Mouse (Mus musculus) hindbrain, embryonic 15.5 days (tissue): ENCODE data around the gene Cep41. TPM values are rescaled to one million over a fixed set of nuclear protein-coding genes. Genes with fewer than 3 reads are reported as not detected.

Experiments
- ATAC-seq: fragments of 200-750 bp; cut with Nextera tagmentation; 2 replicates; pipeline ENCODE4 v1.8.0; 2017; ENCODE audit warnings: low read depth, moderate number of reproducible peaks, moderate TSS enrichment; ENCODE audit not compliant: low FRiP score
- H3K27ac ChIP-seq: fragments of 300-500 bp; sonication (generic); replicated peaks from 2 replicates; pipeline ENCODE4 v1.5.1; 2015; ENCODE audit warnings: mild to moderate bottlenecking, inconsistent platforms
- H3K27me3 ChIP-seq: fragments of 300-500 bp; sonication (generic); 2 replicates; pipeline ENCODE4 v1.6.1; 2015; ENCODE audit warnings: control low read depth, inconsistent platforms
- H3K36me3 ChIP-seq: fragments of 300-500 bp; sonication (generic); 2 replicates; pipeline ENCODE4 v1.6.1; 2015; ENCODE audit warnings: control low read depth, inconsistent platforms
- H3K4me1 ChIP-seq: fragments of 300-500 bp; sonication (generic); replicated peaks from 2 replicates; pipeline ENCODE4 v1.6.1; 2015; ENCODE audit warnings: control low read depth, inconsistent platforms
- H3K4me2 ChIP-seq: fragments of 300-500 bp; sonication (generic); 2 replicates; pipeline ENCODE4 v1.6.1; 2015; ENCODE audit warnings: moderate library complexity, mild to moderate bottlenecking, inconsistent platforms
- H3K4me3 ChIP-seq: fragments of 300-500 bp; sonication (generic); 2 replicates; pipeline ENCODE4 v1.5.1; 2015; ENCODE audit warnings: mild to moderate bottlenecking, inconsistent platforms
- H3K9ac ChIP-seq: fragments of 300-500 bp; sonication (generic); 2 replicates; pipeline ENCODE4 v1.6.1; 2015; ENCODE audit warnings: inconsistent platforms
- H3K9me3 ChIP-seq: fragments of 300-500 bp; sonication (generic); 2 replicates; pipeline ENCODE4 v1.6.1; 2016; ENCODE audit warnings: control low read depth, inconsistent platforms
- WGBS: fragments of 180-500 bp; shearing (Covaris S2); methylation state at CpG from one replicate; pipeline ENCODE4 v1.1.7; 2015; 5-methylcytosine and 5-hydroxymethylcytosine counted together
- polyA plus RNA-seq: library from polyadenylated mRNA; unstranded; fragments of >200 nt; fragmentation: Nextera tagmentation; extraction: Ambion mirVana; gene quantifications from 2 replicates; pipeline ENCODE4 v1.2.1, GENCODE M21; 2015

Gene Cep41
- 11.7 and 12.7 TPM in 2 replicates for polyA plus RNA-seq

- peak within 1 kb of the TSS; percentile 60 for H3K4me2 ChIP-seq
- H3K27me3 ChIP-seq = no peaks in the 10 kb centered on the region
- peaks cover 16% of the 10 kb centered on the region for H3K4me1 ChIP-seq
- WGBS = under 1% methylated on average over 52 of the region's 52 CpGs
- ATAC-seq = peak; percentile 99
- peak within 1 kb of the TSS; percentile 48 for H3K4me3 ChIP-seq
- H3K9ac ChIP-seq = peak within 1 kb of the TSS; percentile 64
- H3K9me3 ChIP-seq = no peaks in the 10 kb centered on the region
- peak within 1 kb of the TSS; percentile 93 for H3K27ac ChIP-seq
- H3K36me3 ChIP-seq = no peaks in the 10 kb centered on the region
Observed at GRCm38 (mm10) chr6:30693350-30693991, at the start of gene Cep41. Cep41 (minus strand) TSS chr6:30693749.

- no peak for ATAC-seq
- Histone ChIP-seq H3K27me3 (no peaks in the 10 kb centered on the region), H3K4me3 (peak overlapping the region; percentile 59), H3K9me3 (peaks cover 15% of the 10 kb centered on the region; the same call in 1 of the 2 replicates), H3K36me3 (peaks cover 20% of the 10 kb centered on the region), H3K4me1 (peaks cover 8% of the 10 kb centered on the region), H3K4me2 (peak overlapping the region; percentile 53), H3K9ac (peak overlapping the region; percentile 71), H3K27ac (peak overlapping the region; percentile 40; the same call in 1 of the 2 replicates)
- 54% methylated on average over 10 of the region's 10 CpGs for WGBS
Observed at GRCm38 (mm10) chr6:30739177-30739747, 45.7 kb upstream of the Cep41 start.

- peak overlapping the region; percentile 59 for H3K4me3 ChIP-seq
- H3K36me3 ChIP-seq = peaks cover 14% of the 10 kb centered on the region
- H3K4me2 ChIP-seq = peak overlapping the region; percentile 53
- H3K4me1 ChIP-seq = peaks cover 8% of the 10 kb centered on the region
- ATAC-seq = no peak
- H3K27me3 ChIP-seq = no peaks in the 10 kb centered on the region
- peak overlapping the region; percentile 89 for H3K27ac ChIP-seq
- peak overlapping the region; percentile 71 for H3K9ac ChIP-seq
- WGBS = 48% methylated on average over 20 of the region's 20 CpGs
- peaks cover 15% of the 10 kb centered on the region; the same call in 1 of the 2 replicates for H3K9me3 ChIP-seq
Observed at GRCm38 (mm10) chr6:30738464-30739006, 45.0 kb upstream of the Cep41 start.

- peak; percentile 86 for ATAC-seq
- H3K4me3 ChIP-seq = peak overlapping the region; percentile 59
- H3K4me1 ChIP-seq = peaks cover 12% of the 10 kb centered on the region
- peaks cover 15% of the 10 kb centered on the region; the same call in 1 of the 2 replicates for H3K9me3 ChIP-seq
- peaks cover 7% of the 10 kb centered on the region for H3K36me3 ChIP-seq
- H3K9ac ChIP-seq = peak overlapping the region; percentile 71
- H3K27me3 ChIP-seq = no peaks in the 10 kb centered on the region
- H3K27ac ChIP-seq = peak overlapping the region; percentile 89
- peak overlapping the region; percentile 53 for H3K4me2 ChIP-seq
- WGBS = 48% methylated on average over 59 of the region's 66 CpGs
Observed at GRCm38 (mm10) chr6:30737548-30738463, 44.3 kb upstream of the Cep41 start.

GRCm38 (mm10) chr6:30736864-30737547 lies 43.5 kb upstream of the Cep41 start:
- peak overlapping the region; percentile 71 for H3K9ac ChIP-seq
- peak overlapping the region; percentile 89 for H3K27ac ChIP-seq
- 45% methylated on average over 29 of the region's 29 CpGs for WGBS
- H3K4me1 ChIP-seq = peaks cover 12% of the 10 kb centered on the region
- ATAC-seq = peak; percentile 83
- H3K4me3 ChIP-seq = peak overlapping the region; percentile 59
- H3K4me2 ChIP-seq = peak overlapping the region; percentile 53
- H3K27me3 ChIP-seq = no peaks in the 10 kb centered on the region
- no peaks in the 10 kb centered on the region for H3K36me3 ChIP-seq
- H3K9me3 ChIP-seq = peaks cover 15% of the 10 kb centered on the region; the same call in 1 of the 2 replicates

GRCm38 (mm10) chr6:30736372-30736762 lies 42.8 kb upstream of the Cep41 start:
- Histone ChIP-seq H3K27me3 (no peaks in the 10 kb centered on the region), H3K27ac (peak overlapping the region; percentile 89), H3K36me3 (no peaks in the 10 kb centered on the region), H3K4me2 (peak overlapping the region; percentile 53), H3K9ac (no peak overlapping the region), H3K4me1 (peaks cover 12% of the 10 kb centered on the region), H3K4me3 (0 out of 2 replicates have a peak overlapping the region, but pooled peaks have one; percentile 59), H3K9me3 (peaks cover 15% of the 10 kb centered on the region; the same call in 1 of the 2 replicates)
- no peak for ATAC-seq
- 60% methylated on average over 13 of the region's 13 CpGs for WGBS

GRCm38 (mm10) chr6:30735728-30736371 lies 42.3 kb upstream of the Cep41 start:
- peaks cover 15% of the 10 kb centered on the region; the same call in 1 of the 2 replicates for H3K9me3 ChIP-seq
- WGBS = 50% methylated on average over 15 of the region's 15 CpGs
- H3K27me3 ChIP-seq = no peaks in the 10 kb centered on the region
- 0 out of 2 replicates have a peak overlapping the region, but pooled peaks have one; percentile 0 for H3K4me3 ChIP-seq
- H3K27ac ChIP-seq = peak overlapping the region; percentile 89
- peak overlapping the region; percentile 53 for H3K4me2 ChIP-seq
- no peak overlapping the region for H3K9ac ChIP-seq
- H3K36me3 ChIP-seq = no peaks in the 10 kb centered on the region
- peaks cover 12% of the 10 kb centered on the region for H3K4me1 ChIP-seq
- no peak for ATAC-seq

- Histone ChIP-seq H3K4me3 (0 out of 2 replicates have a peak overlapping the region, but pooled peaks have one; percentile 0), H3K9ac (no peak overlapping the region), H3K4me1 (peaks cover 8% of the 10 kb centered on the region), H3K27me3 (no peaks in the 10 kb centered on the region), H3K27ac (peak overlapping the region; percentile 89; the same call in 1 of the 2 replicates), H3K9me3 (peaks cover 15% of the 10 kb centered on the region; the same call in 1 of the 2 replicates), H3K36me3 (no peaks in the 10 kb centered on the region), H3K4me2 (peak overlapping the region; percentile 42)
- ATAC-seq = no peak
- WGBS = 51% methylated on average over 22 of the region's 22 CpGs
Observed at GRCm38 (mm10) chr6:30734988-30735727, 41.6 kb upstream of the Cep41 start.

GRCm38 (mm10) chr6:30734465-30734864 lies 40.9 kb upstream of the Cep41 start:
- Histone ChIP-seq H3K9ac (no peak overlapping the region), H3K4me3 (no peak overlapping the region), H3K4me2 (no peak overlapping the region; the same call in 1 of the 2 replicates), H3K9me3 (peaks cover 15% of the 10 kb centered on the region; the same call in 1 of the 2 replicates), H3K4me1 (peaks cover 12% of the 10 kb centered on the region), H3K27me3 (no peaks in the 10 kb centered on the region), H3K27ac (no peak overlapping the region), H3K36me3 (no peaks in the 10 kb centered on the region)
- WGBS = 60% methylated on average over 6 of the region's 6 CpGs
- no peak for ATAC-seq

- peaks cover 10% of the 10 kb centered on the region; the same call in 1 of the 2 replicates for H3K9me3 ChIP-seq
- ATAC-seq = no peak
- no peak overlapping the region for H3K27ac ChIP-seq
Observed at GRCm38 (mm10) chr6:30732571-30733130, 39.1 kb upstream of the Cep41 start.

More at GRCm38 (mm10) chr6:30732571-30733130, 39.1 kb upstream of the Cep41 start:
- H3K4me3 ChIP-seq = no peak overlapping the region
- peaks cover 12% of the 10 kb centered on the region for H3K4me1 ChIP-seq
- H3K36me3 ChIP-seq = no peaks in the 10 kb centered on the region
- H3K9ac ChIP-seq = no peak overlapping the region
- H3K27me3 ChIP-seq = no peaks in the 10 kb centered on the region
- 46% methylated on average over 18 of the region's 18 CpGs for WGBS
- H3K4me2 ChIP-seq = no peak overlapping the region
